Mouse (Mus musculus) hematopoietic stem cell, adult 5-6 weeks (primary cell): ENCODE results near the gene Gm49378. TPM values are rescaled to one million over a fixed set of nuclear protein-coding genes. Genes with fewer than 3 reads are reported as not detected.

Experiments
- ATAC-seq, 2 experiments: fragments of 125-278 bp in 1 of 2; replicated peaks in 1 of 2; 2 replicates each; pipeline ENCODE4 v1.8.0; 2016 to 2017; ENCODE audit warnings: inconsistent platforms in 2 of 2, mild to moderate bottlenecking in 2 of 2, moderate number of reproducible peaks in 2 of 2, low read depth in 1 of 2, moderate TSS enrichment in 1 of 2; ENCODE audit not compliant: low FRiP score in 2 of 2, poor library complexity in 2 of 2, severe bottlenecking in 2 of 2, insufficient read depth in 1 of 2, low TSS enrichment in 1 of 2
- total RNA-seq: library from RNA; stranded (forward); fragments of 172-1452, 232-1000 nt; gene quantifications from 2 replicates; pipeline ENCODE4 v1.2.3, GENCODE M21; 2017

Gm49378 gene
- 1.8 and 8.2 TPM in 2 replicates for total RNA-seq

- ATAC-seq, result no peak
Measured at GRCm38 (mm10) chr14:55637795-55638194, at the start of gene Gm49378. Gm49378 (minus strand) TSS chr14:55637895.

GRCm38 (mm10) chr14:55682118-55682493 lies 44.4 kb upstream of the Gm49378 start:
- no peak for ATAC-seq

GRCm38 (mm10) chr14:55681160-55682117 lies 43.7 kb upstream of the Gm49378 start, which contains the start of gene Tinf2:
Tinf2 (minus strand) TSS chr14:55681820.
- peak; percentile 90 to 94 for ATAC-seq

DNA sequence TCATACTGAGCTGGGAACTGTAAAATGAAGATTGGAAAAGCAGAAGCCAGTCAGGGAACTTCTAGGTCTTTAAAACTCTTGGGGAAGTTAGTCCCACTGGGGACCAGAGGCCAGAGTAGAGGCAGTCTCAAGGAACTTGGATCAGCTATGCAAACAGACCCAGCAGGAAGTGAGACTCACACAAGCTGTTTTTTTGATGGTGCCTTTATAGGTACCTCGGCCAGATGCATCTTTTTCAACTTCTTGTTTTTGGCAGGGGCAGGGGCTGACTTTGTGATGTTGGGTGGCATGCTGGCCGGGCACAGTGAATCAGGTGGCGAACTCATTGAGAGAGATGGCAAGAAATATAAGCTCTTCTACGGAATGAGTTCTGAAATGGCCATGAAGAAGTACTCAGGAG lies 39.9 kb upstream of the Gm49378 start:
- no peak for ATAC-seq

GRCm38 (mm10) chr14:55672741-55673060 lies 35.0 kb upstream of the Gm49378 start:
- ATAC-seq, result no peak

DNA sequence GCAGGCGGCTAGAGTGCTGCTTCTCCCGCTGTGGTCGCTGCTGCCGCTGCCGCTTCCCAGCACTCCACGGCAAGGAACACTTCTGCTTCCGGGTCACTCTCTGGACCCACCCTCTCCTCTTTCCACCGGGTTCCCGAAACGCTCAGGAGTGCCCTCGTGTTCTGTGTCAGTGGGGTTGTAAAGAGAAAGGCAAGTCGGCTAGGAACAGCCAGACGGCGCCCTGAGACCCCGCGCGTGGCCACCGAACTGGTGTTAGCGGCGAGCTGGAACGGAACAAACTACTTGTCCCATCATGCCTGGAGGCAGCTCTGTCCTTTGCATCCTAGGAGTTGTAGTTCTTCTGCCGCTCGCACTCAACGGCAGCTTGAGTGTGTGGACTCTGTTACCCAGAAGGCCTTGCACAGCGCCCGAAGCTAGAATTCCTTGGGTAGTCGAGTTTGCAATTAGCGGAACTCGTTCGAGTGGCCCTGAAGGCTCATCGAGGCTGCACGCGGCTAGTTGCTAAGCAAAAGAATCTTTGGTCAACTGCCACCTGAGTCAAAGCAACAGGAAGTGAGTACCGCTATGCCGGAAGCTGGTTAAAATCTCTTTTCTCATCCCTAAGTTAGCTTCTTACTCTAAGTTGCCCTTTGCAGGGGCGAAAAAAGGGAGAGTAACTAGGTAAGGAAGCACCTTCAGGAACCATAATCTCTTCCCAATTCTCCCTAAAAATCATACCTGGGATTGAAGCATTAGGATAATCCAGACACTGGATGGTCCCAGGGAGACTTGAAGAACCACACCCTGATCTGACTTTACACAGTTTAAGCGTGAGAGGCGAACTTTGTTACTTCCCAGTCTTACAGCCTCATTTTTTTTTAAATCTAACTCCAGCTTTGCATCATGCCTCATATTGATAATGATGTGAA lies 34.4 kb upstream of the Gm49378 start, which contains the start of the genes Gmpr2 and Nedd8:
TSS of gene Gmpr2 (plus strand) at position 109 of the 908 bp plus-strand sequence.
TSS of gene Nedd8 (minus strand) at position 292 of the 908 bp plus-strand sequence.
- ATAC-seq, result peak; percentile 99

- peak in 1 of 2 experiments; percentile 19; a peak in 1 of 4 replicates for ATAC-seq
Measured at GRCm38 (mm10) chr14:55671486-55671832, 33.8 kb upstream of the Gm49378 start.

DNA sequence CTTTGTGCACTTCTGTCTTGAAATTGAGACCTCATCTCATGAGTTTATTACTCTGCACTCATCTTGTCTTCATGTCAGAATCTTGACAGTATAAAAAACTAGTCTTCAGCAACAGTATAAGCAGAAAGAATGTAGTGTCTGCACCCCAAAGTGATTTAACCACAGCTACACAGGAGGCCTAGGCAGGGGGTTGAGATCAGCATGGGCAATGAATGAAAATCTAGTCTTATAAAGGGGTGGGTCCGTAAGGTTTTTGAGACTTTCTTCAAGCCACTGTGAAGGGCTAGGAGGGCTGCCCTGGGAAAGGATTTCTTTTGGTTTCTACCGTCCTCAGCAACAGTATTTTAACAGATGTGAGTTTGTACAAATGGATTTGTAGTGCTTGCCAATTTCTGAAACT lies 22.9 kb upstream of the Gm49378 start:
- 0 out of 4 replicates have a peak, but pooled peaks of 1 of the 2 experiments have one; percentile 8 for ATAC-seq

DNA sequence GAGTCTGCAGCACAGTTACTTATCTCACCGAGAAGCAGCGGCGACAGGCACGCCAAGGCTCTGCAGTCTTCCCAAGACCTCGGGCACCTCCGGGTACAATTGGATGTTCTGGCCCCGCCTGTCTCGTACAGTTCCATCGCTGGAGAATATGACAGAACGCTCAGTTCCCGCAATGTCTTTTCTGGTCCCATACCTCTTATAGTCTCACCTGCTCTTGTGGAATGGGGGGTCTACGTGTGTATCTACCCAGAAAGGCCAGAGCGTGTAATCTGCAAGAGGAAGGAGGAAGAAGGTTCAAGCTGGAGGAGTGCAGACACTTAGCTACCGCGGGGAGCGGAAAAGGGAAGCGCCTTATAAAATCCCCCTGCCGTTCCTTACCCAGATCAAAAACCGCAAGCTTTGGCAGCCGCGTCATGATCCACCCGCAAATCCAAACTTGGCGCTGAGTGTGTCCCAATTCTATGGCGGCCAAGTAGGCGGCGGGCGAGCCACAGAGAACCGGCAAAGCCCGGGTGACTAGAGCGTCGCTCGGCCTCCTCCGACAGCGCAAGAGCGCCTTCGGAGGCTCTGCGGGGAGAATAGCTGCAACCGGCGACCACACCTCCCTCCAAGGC lies 22.4 kb upstream of the Gm49378 start, which contains the start of gene Mdp1:
TSS of gene Mdp1 (minus strand) at position 549 of the 614 bp plus-strand sequence.
- peak; percentile 91 to 97 for ATAC-seq

DNA sequence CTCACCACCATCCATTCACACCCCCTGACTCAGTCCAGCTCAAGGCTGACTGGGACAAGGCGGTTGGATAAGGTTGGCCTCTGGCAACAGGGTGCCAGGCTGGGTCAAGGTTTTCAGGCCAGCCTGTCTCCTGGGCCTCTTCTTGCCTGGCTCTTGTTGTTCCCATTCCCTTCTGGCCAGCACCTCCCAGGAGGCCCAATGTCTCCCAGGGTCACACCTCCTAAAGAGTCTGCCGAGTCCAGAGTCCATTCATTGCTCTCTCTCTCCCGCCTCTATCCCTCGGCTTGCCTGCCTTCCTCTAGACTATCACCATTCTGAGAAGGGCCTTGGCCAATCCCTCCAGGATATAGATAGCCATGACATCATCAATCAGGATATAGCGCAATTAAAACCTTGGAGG lies 20.3 kb upstream of the Gm49378 start:
- no peak for ATAC-seq

DNA sequence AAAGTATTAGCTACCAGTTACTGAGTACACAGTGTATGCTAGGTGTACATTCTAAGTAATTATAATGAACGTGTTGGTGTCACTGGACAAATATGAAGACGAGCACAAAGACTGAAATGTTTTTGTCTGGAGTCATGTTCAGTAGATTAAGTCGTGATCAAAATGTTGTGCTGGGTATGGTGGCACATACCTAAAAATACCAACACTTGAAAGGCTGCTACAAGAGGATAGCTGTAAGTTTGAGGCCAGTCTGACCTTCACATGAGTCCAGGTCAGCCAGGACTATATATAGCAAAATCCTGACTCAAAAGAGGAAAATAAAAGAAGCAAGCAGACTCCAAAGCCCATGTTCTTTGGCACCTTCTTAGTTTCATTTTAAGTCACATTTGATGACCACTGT lies 19.2 kb upstream of the Gm49378 start:
- no peak for ATAC-seq

DNA sequence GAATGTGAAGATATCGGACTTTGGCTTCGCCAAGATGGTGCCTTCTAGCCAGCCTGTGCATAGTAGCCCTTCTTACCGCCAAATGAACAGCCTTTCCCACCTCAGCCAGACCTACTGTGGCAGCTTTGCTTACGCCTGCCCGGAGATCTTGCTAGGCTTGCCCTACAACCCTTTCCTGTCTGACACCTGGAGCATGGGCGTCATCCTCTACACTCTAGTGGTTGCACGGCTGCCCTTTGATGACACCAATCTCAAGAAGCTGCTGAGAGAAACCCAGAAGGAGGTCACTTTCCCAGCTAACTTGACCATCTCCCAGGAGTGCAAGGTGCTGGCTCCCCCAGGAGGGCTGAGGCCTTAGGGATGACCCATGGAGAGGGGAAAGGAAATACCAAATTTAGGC lies 13.8 kb upstream of the Gm49378 start:
- no peak for ATAC-seq

DNA sequence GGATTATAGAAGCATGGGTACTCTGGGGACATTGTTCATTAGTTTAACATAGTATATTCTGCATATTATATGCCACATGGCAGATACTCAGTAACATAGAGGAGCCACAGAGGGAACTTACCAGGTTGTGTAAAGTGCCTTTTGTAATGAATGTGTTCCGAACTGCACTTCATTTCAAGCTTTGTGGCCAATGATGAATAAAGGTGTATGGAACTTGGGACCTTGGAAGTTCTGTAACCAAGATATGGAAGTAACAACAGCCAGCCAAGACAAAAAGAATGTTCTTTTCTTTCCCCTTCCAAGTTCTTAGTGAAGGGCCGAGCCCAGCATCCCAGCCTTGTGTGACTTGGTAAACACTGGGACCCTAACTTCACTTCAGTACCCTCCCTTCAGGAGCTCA lies 12.2 kb upstream of the Gm49378 start, which contains the start of gene Tssk4:
TSS of gene Tssk4 (plus strand) at position 301 of the 400 bp plus-strand sequence.
- no peak for ATAC-seq

GRCm38 (mm10) chr14:55644261-55644888 lies 6.7 kb upstream of the Gm49378 start:
- ATAC-seq, result peak in 1 of 2 experiments; percentile 19; a peak in 2 of 4 replicates

- ATAC-seq, result peak; percentile 40 to 84
Measured at GRCm38 (mm10) chr14:55643060-55643907, 5.6 kb upstream of the Gm49378 start, which contains the start of gene Tm9sf1. Tm9sf1 (minus strand) TSS chr14:55643806.

- no peak for ATAC-seq
Measured at GRCm38 (mm10) chr14:55642679-55643059, 5.0 kb upstream of the Gm49378 start.
